Mouse (Mus musculus) testis, adult 2 months (tissue): ENCODE measurements around the gene Klrb1f. TPM values are rescaled to one million over a fixed set of nuclear protein-coding genes. Genes with fewer than 3 reads are reported as not detected.
"Not testable (repeated sequence)": the region's sequence is repeated elsewhere in the genome, so short reads cannot be mapped to it uniquely, and the experiment has no call there.

Experiments used
- H3K27ac ChIP-seq: fragments of 200-500 bp; 2 replicates; pipeline ENCODE4 v1.5.1; 2012; ENCODE audit warnings: low read depth, low read length; ENCODE audit not compliant: control insufficient read depth, insufficient read depth
- H3K27me3 ChIP-seq: fragments of 200-500 bp; 2 replicates; pipeline ENCODE4 v1.6.1; 2012; ENCODE audit warnings: mild to moderate bottlenecking, low read length, moderate library complexity; ENCODE audit not compliant: control insufficient read depth, insufficient read depth
- H3K36me3 ChIP-seq: fragments of 200-500 bp; 2 replicates; pipeline ENCODE4 v1.6.1; 2012; ENCODE audit warnings: mild to moderate bottlenecking, low read length; ENCODE audit not compliant: control insufficient read depth, insufficient read depth
- H3K4me1 ChIP-seq: fragments of 200-500 bp; 2 replicates; pipeline ENCODE4 v1.6.1; 2012; ENCODE audit warnings: low read length; ENCODE audit not compliant: control insufficient read depth, insufficient read depth
- H3K4me3 ChIP-seq: fragments of 200-500 bp; 2 replicates; pipeline ENCODE4 v1.5.1; 2012; ENCODE audit warnings: low read depth, mild to moderate bottlenecking, low read length, moderate library complexity, mixed read lengths; ENCODE audit not compliant: control insufficient read depth
- CTCF ChIP-seq: fragments of 200-500 bp; IDR thresholded peaks from 2 replicates; pipeline ENCODE4 v1.5.1; 2012; ENCODE audit warnings: low read depth, mild to moderate bottlenecking, inconsistent platforms, low read length, moderate library complexity; ENCODE audit not compliant: control insufficient read depth, insufficient read depth, insufficient replicate concordance
- POLR2A ChIP-seq: fragments of 200-500 bp; IDR thresholded peaks from 2 replicates; pipeline ENCODE4 v1.6.1; 2012; ENCODE audit warnings: low read depth, mild to moderate bottlenecking, inconsistent platforms, low read length, moderate library complexity; ENCODE audit not compliant: control insufficient read depth
- polyA plus RNA-seq: library from polyadenylated mRNA; depleted of rRNA; stranded (reverse); fragments of >200 nt; gene quantifications from 2 replicates; pipeline ENCODE4 v1.2.3, GENCODE M21; 2012

Gene Klrb1f
- polyA plus RNA-seq, 1 experiment, result not detected

- no peak overlapping the region for H3K4me3 ChIP-seq
- no peak overlapping the region for H3K27ac ChIP-seq
- no peaks in the 10 kb centered on the region for H3K27me3 ChIP-seq
- no peaks in the 10 kb centered on the region for H3K36me3 ChIP-seq
- H3K4me1 ChIP-seq, result no peaks in the 10 kb centered on the region
- TF ChIP-seq POLR2A, result no peak
- TF ChIP-seq CTCF, result no peak
Observed at GRCm38 (mm10) chr6:129066986-129067385, 21.3 kb downstream of the Klrb1f start.

DNA sequence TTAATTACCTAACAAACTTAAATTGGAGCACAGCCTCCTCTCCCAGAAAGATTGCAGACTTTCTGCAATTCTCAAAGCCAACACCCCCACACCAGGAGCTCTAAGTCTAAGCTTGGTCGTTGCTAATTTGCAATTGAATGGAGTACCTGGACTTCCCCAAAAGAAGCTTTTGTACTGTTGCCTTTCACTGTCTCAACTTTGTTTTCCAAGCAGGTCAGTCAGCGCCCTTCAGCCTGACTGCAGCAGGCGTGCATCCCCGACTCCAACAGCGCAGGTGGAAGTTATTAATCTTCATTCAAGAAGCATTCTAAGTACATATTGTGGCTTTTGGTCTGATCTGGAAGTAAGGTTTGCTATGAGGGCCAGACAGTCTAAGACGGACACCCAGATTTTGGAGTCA, 39.4 kb downstream of the Klrb1f start:
- H3K4me1 ChIP-seq, result no peaks in the 10 kb centered on the region
- TF ChIP-seq CTCF, result no peak
- no peak for TF ChIP-seq POLR2A
- no peak overlapping the region for H3K27ac ChIP-seq
- no peaks in the 10 kb centered on the region for H3K36me3 ChIP-seq
- H3K27me3 ChIP-seq, result no peaks in the 10 kb centered on the region
- H3K4me3 ChIP-seq, result no peak overlapping the region

DNA sequence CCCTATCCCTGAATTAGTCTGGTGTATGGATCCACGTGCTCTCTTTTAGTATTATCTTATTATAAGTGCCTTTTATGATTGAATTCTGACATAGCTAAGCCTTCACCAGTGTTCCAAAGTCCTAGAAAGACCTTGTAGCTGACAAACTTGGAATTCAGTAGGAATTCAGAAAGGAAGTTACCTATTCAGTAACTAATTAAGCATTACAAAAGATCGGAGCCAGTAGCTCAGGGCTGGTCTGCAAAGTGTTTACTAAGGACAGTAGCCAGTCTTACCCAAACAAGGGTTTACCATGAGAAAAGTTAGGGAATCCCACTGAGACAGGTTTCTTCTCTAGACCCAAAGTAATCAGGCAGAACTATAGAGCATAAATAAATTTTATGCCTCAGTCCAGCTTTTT, 40.3 kb downstream of the Klrb1f start:
- H3K4me3 ChIP-seq, H3K4me1 ChIP-seq, H3K27me3 ChIP-seq, H3K36me3 ChIP-seq, H3K27ac ChIP-seq: not testable (repeated sequence)

GRCm38 (mm10) chr6:129088161-129088560, 42.5 kb downstream of the Klrb1f start:
- H3K27ac ChIP-seq, result no peak overlapping the region
- H3K27me3 ChIP-seq, result no peaks in the 10 kb centered on the region
- no peaks in the 10 kb centered on the region for H3K4me1 ChIP-seq
- no peak overlapping the region for H3K4me3 ChIP-seq
- no peaks in the 10 kb centered on the region for H3K36me3 ChIP-seq
- TF ChIP-seq CTCF, result no peak
- no peak for TF ChIP-seq POLR2A

- not testable (repeated sequence) for H3K4me1 ChIP-seq, H3K27me3 ChIP-seq, H3K36me3 ChIP-seq, H3K27ac ChIP-seq, H3K4me3 ChIP-seq
Observed at GRCm38 (mm10) chr6:129088596-129088995, 42.9 kb downstream of the Klrb1f start.

- no peak for TF ChIP-seq CTCF
- no peak for TF ChIP-seq POLR2A
- Histone ChIP-seq H3K36me3 (no peaks in the 10 kb centered on the region), H3K27me3 (no peaks in the 10 kb centered on the region), H3K27ac (no peak overlapping the region), H3K4me1 (no peaks in the 10 kb centered on the region), H3K4me3 (no peak overlapping the region)
Observed at GRCm38 (mm10) chr6:129095166-129095565, 49.5 kb downstream of the Klrb1f start.

GRCm38 (mm10) chr6:129097929-129098328, 52.2 kb downstream of the Klrb1f start:
- no peaks in the 10 kb centered on the region for H3K27me3 ChIP-seq
- no peak overlapping the region for H3K27ac ChIP-seq
- H3K4me1 ChIP-seq, result no peaks in the 10 kb centered on the region
- TF ChIP-seq POLR2A (no peak), CTCF (no peak)
- H3K36me3 ChIP-seq, result no peaks in the 10 kb centered on the region
- no peak overlapping the region for H3K4me3 ChIP-seq

DNA sequence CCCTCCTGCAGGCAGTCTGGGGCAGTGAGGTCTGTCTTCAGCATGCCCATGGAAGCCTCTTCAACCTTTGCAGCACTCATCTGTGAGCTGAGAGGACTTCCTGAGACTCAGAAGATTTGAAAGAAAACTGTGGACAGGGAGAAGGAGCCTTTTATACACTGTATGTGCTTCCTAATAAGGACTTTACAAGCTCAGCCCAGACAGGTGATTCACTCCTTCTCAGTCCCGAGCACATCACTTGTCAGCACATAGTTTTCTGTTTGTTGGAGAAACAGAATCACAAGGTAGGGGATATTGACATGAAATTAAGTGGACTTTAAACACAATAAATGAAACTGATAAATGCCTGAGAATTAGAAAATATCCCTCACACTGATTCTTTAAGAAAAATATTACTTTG, 55.1 kb downstream of the Klrb1f start, which contains the start of gene Clec2e:
Clec2e (minus strand) TSS at position 120 of the 400 bp plus-strand sequence.
- H3K36me3 ChIP-seq, H3K27me3 ChIP-seq, H3K4me3 ChIP-seq, H3K27ac ChIP-seq, H3K4me1 ChIP-seq: not testable (repeated sequence)
